Comparison of ENCODE assay signal across 8 mouse cellular contexts in the genomic region with DNA sequence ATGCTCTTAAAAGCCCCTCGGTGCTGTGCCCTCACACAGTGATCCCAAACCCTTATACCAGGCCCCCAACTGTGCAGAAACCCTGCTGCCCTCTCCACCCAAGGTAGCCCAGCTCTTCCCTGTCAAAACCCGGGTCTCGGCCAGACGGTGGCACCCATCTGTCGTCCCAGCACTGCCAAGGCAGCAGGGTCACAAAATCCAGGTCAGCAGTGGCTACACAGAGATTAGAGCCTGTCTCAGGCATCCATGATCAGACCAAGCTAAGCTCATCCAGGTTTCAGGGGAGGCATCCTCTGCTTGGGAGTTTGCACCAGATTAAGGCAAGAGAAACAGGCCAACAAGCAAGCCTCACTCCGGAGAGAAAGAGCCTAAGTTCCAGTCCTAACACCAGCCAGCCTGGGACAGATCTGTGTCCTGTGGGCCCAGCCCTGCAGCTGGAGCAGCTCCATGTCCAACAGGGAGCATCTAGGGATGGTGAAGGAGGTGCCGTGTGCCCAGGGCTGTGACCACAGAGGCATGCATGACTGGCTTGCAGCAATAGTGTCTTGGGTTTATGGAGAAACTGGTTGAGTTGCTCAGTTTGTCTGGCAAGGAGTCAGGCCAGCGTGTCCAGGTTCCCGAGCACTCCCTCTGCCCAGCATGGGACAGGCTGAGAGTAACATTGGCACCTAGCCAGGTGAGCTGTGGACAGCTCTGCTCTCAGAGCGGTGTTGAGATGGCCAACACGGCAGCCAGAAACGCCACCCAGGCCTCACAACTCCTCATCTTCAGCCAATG. TPM values are rescaled to one million over a fixed set of nuclear protein-coding genes. Genes with fewer than 3 reads are reported as not detected.
DNase-seq lines count a peak whose midpoint lies in the region; ATAC-seq and TF ChIP-seq lines count a peak whose summit lies in the region.

No protein-coding gene starts in this region.

- peaks cover 35% of the 10 kb centered on the region for H3K4me1 ChIP-seq in heart, embryonic 12.5 days (replicated peaks)
- no peaks in the 10 kb centered on the region; the same call in 1 of the 2 replicates for H3K4me1 ChIP-seq in testis, adult 2 months (ENCODE audit: control insufficient read depth, insufficient read depth, low read length)
- peaks cover 18% of the 10 kb centered on the region for H3K4me1 ChIP-seq in heart, embryonic 16.5 days (ENCODE audit: control insufficient read depth, insufficient read depth, low read length)

- H3K36me3 ChIP-seq in heart, embryonic 12.5 days: peaks cover 26% of the 10 kb centered on the region
- no peaks in the 10 kb centered on the region; the same call in none of the 2 replicates for H3K36me3 ChIP-seq in testis, adult 2 months (ENCODE audit: control insufficient read depth, insufficient read depth, low read length)
- H3K36me3 ChIP-seq in heart, embryonic 16.5 days (ENCODE audit: control insufficient read depth, insufficient read depth): 0 out of 2 replicates have a peak, but pooled peaks cover 7% of the 10 kb centered on the region

- TF ChIP-seq POLR2A in testis, adult 2 months (IDR thresholded peaks at IDR 0.05; ENCODE audit: control insufficient read depth, low read depth, low read length): no peak

- H3K4me2 ChIP-seq in heart, embryonic 12.5 days: no peak overlapping the region
- H3K4me2 ChIP-seq in heart, embryonic 16.5 days (ENCODE audit: low read depth, low read length): no peak overlapping the region

- no peak overlapping the region for H3K9ac ChIP-seq in heart, embryonic 12.5 days
- no peak overlapping the region for H3K9ac ChIP-seq in heart, embryonic 16.5 days (ENCODE audit: low read length)

- H3K4me3 ChIP-seq in heart, embryonic 12.5 days: no peak overlapping the region
- H3K4me3 ChIP-seq in testis, adult 2 months (ENCODE audit: control insufficient read depth, low read depth, low read length): no peak overlapping the region
- H3K4me3 ChIP-seq in heart, embryonic 16.5 days (ENCODE audit: low read length): no peak overlapping the region

- no peak for ATAC-seq in heart, embryonic 12.5 days (ENCODE audit: insufficient number of reproducible peaks, low FRiP score)
- peak; percentile 81 for ATAC-seq in heart, embryonic 16.5 days (replicated peaks; ENCODE audit: extremely low read depth, insufficient read depth, low FRiP score)

- H3K9me3 ChIP-seq in heart, embryonic 12.5 days (replicated peaks): no peaks in the 10 kb centered on the region
- no peaks in the 10 kb centered on the region for H3K9me3 ChIP-seq in heart, embryonic 16.5 days (replicated peaks; ENCODE audit: control insufficient read depth, low read length)

- 0 out of 2 replicates have a peak, but pooled peaks have one; percentile 2 for TF ChIP-seq CTCF in testis, adult 2 months (IDR thresholded peaks at IDR 0.05; ENCODE audit: control insufficient read depth, insufficient read depth, insufficient replicate concordance, low read depth, low read length)

- WGBS in heart, embryonic 12.5 days: 57% methylated on average over 12 of the region's 12 CpGs
- WGBS in heart, embryonic 16.5 days: 54% methylated on average over 12 of the region's 12 CpGs

- peak; percentile 53 to 58 for DNase-seq in heart, adult 18-20 months
- DNase-seq in testis, postnatal 10 days (ENCODE audit: low spot score): no peak
- DNase-seq in testis, postnatal 14 days (ENCODE audit: low spot score): peak; percentile 43
- DNase-seq in urinary bladder, postnatal 25 days (ENCODE audit: low spot score): no peak
- no peak for DNase-seq in natural killer cell, adult 2 months (ENCODE audit: low spot score in 2 of 2)

- H3K27ac ChIP-seq in heart, embryonic 12.5 days (ENCODE audit: poor library complexity, severe bottlenecking): no peak overlapping the region
- H3K27ac ChIP-seq in testis, adult 2 months (ENCODE audit: control insufficient read depth, insufficient read depth, low read depth, low read length): no peak overlapping the region
- H3K27ac ChIP-seq in heart, embryonic 16.5 days (ENCODE audit: low read length): 0 out of 2 replicates have a peak overlapping the region, but pooled peaks have one; percentile 5

- no peaks in the 10 kb centered on the region for H3K27me3 ChIP-seq in heart, embryonic 12.5 days (replicated peaks)
- no peaks in the 10 kb centered on the region for H3K27me3 ChIP-seq in testis, adult 2 months (ENCODE audit: control insufficient read depth, insufficient read depth, low read length)
- H3K27me3 ChIP-seq in heart, embryonic 16.5 days (ENCODE audit: control insufficient read depth, insufficient read depth, low read length): no peaks in the 10 kb centered on the region

RNA-seq across cellular contexts. Expression of gene Smg9, which starts 24.7 kb away (rescaled TPM):
- total RNA-seq in heart, adult 18-20 months (2021): 1 to 10 TPM; 6.6 to 8.4 TPM
- polyA plus RNA-seq in heart, embryonic 12.5 days (2016; fragmentation: Nextera tagmentation; extraction: Ambion mirVana): 21.4 and 21.6 TPM in 2 replicates
- 151 and 171 TPM in 2 replicates for polyA plus RNA-seq in testis, adult 2 months (2012; rRNA removed)
- 18.7 and 20.5 TPM in 2 replicates for polyA plus RNA-seq in heart, embryonic 16.5 days (2015; fragmentation: Nextera tagmentation; extraction: Ambion mirVana)

RNA-seq across cellular contexts. Expression of gene Irgc1, which starts 28.0 kb away (rescaled TPM):
- not detected for total RNA-seq in heart, adult 18-20 months (2021)
- not detected in 2 replicates for polyA plus RNA-seq in heart, embryonic 12.5 days (2016; fragmentation: Nextera tagmentation; extraction: Ambion mirVana)
- polyA plus RNA-seq in testis, adult 2 months (2012; rRNA removed): 1,510 and 1,812 TPM in 2 replicates
- polyA plus RNA-seq in heart, embryonic 16.5 days (2015; fragmentation: Nextera tagmentation; extraction: Ambion mirVana): 0.29 TPM in 1 of 2 replicates, not detected in the other

RNA-seq across cellular contexts. Expression of gene Plaur, which starts 38.1 kb away (rescaled TPM):
- 1 to 10 TPM; 2.6 to 3.4 TPM for total RNA-seq in heart, adult 18-20 months (2021)
- polyA plus RNA-seq in heart, embryonic 12.5 days (2016; fragmentation: Nextera tagmentation; extraction: Ambion mirVana): 5.6 and 8.8 TPM in 2 replicates
- polyA plus RNA-seq in testis, adult 2 months (2012; rRNA removed): 0.38 TPM in 1 of 2 replicates, not detected in the other
- polyA plus RNA-seq in heart, embryonic 16.5 days (2015; fragmentation: Nextera tagmentation; extraction: Ambion mirVana): 8.1 and 8.8 TPM in 2 replicates

RNA-seq across cellular contexts. Expression of gene Kcnn4, which starts 54.1 kb away (rescaled TPM):
- 1 to 10 TPM in 1 of 2 experiments, under 1 TPM in 1; 0.69 to 2.4 TPM for total RNA-seq in heart, adult 18-20 months (2021)
- 6.9 and 7.8 TPM in 2 replicates for polyA plus RNA-seq in heart, embryonic 12.5 days (2016; fragmentation: Nextera tagmentation; extraction: Ambion mirVana)
- polyA plus RNA-seq in testis, adult 2 months (2012; rRNA removed): 2.5 and 3.8 TPM in 2 replicates
- polyA plus RNA-seq in heart, embryonic 16.5 days (2015; fragmentation: Nextera tagmentation; extraction: Ambion mirVana): 5.2 and 10.9 TPM in 2 replicates

RNA-seq across cellular contexts. Expression of gene Cadm4, which starts 57.7 kb away (rescaled TPM):
- total RNA-seq in heart, adult 18-20 months (2021): 10 to 100 TPM; 15.4 to 24.2 TPM
- polyA plus RNA-seq in heart, embryonic 12.5 days (2016; fragmentation: Nextera tagmentation; extraction: Ambion mirVana): 0.65 and 0.81 TPM in 2 replicates
- 1.8 and 2.5 TPM in 2 replicates for polyA plus RNA-seq in testis, adult 2 months (2012; rRNA removed)
- 1.2 and 1.3 TPM in 2 replicates for polyA plus RNA-seq in heart, embryonic 16.5 days (2015; fragmentation: Nextera tagmentation; extraction: Ambion mirVana)

Comparison
In these comparisons a context has a peak if more than half of its experiments do, and no peak if none do; other contexts are left out.
1. DNase-seq: peak in heart, adult 18-20 months (2 of 2) and testis, postnatal 14 days (single experiment); none in testis, postnatal 10 days (single experiment), urinary bladder, postnatal 25 days (single experiment) and natural killer cell, adult 2 months (0 of 2).
2. RNA of gene Irgc1, which starts 28.0 kb away (polyA plus RNA-seq): 1,510 to 1,812 TPM in testis, adult 2 months; 0.29 TPM in heart, embryonic 16.5 days and not detected in heart, embryonic 12.5 days; every median in the first group is over 1,000 times any median in the second.